Mouse (Mus musculus) fat pad, adult 2 months (tissue): ENCODE measurements around the gene Gm10031.

Source experiments
- DNase-seq: peaks from one replicate; pipeline ENCODE4 v3.0.0-alpha.2; 2011; ENCODE audit warnings: low read depth, low spot score; ENCODE audit errors: extremely low read depth

Gene Gm10031

GRCm38 (mm10) chr1:156539787-156540560, 16.2 kb downstream of the Gm10031 start:
- DNase-seq, result no peak

- no peak for DNase-seq
Observed at GRCm38 (mm10) chr1:156543999-156544398, 20.2 kb downstream of the Gm10031 start.

GRCm38 (mm10) chr1:156558024-156558930, 34.5 kb downstream of the Gm10031 start, which contains the start of gene Abl2:
TSS of gene Abl2 (plus strand) at chr1:156558786.
- no peak for DNase-seq

- DNase-seq, result peak; percentile 58
Observed at GRCm38 (mm10) chr1:156558950-156559640, 35.3 kb downstream of the Gm10031 start.

- DNase-seq, result no peak
Observed at GRCm38 (mm10) chr1:156559641-156560020, 35.8 kb downstream of the Gm10031 start.

GRCm38 (mm10) chr1:156560500-156560899, 36.7 kb downstream of the Gm10031 start:
- DNase-seq, result no peak

- no peak for DNase-seq
Observed at GRCm38 (mm10) chr1:156565328-156565727, 41.5 kb downstream of the Gm10031 start.

- DNase-seq, result no peak
Observed at GRCm38 (mm10) chr1:156566132-156566531, 42.3 kb downstream of the Gm10031 start.

GRCm38 (mm10) chr1:156569615-156570014, 45.8 kb downstream of the Gm10031 start:
- no peak for DNase-seq

- DNase-seq, result no peak
Observed at GRCm38 (mm10) chr1:156572952-156573351, 49.1 kb downstream of the Gm10031 start.
